Mouse (Mus musculus) kidney, postnatal 0 days (tissue): ENCODE results near the gene Ryr2. TPM values are rescaled to one million over a fixed set of nuclear protein-coding genes. Genes with fewer than 3 reads are reported as not detected.

Source experiments
- ATAC-seq: fragments of 200-750 bp; cut with Nextera tagmentation; replicated peaks from 2 replicates; pipeline ENCODE4 v1.8.0; 2017; ENCODE audit warnings: low read depth, moderate number of reproducible peaks, moderate TSS enrichment, moderate library complexity; ENCODE audit not compliant: low FRiP score
- DNase-seq: peaks from one replicate; pipeline ENCODE4 v3.0.0-alpha.2; 2016; ENCODE audit warnings: low spot score
- H3K27ac ChIP-seq: fragments of 300-500 bp; sonication (generic); 2 replicates; pipeline ENCODE4 v1.5.1; 2014; ENCODE audit warnings: mild to moderate bottlenecking
- H3K27me3 ChIP-seq: fragments of 300-500 bp; sonication (generic); 2 replicates; pipeline ENCODE4 v1.6.1; 2014; ENCODE audit warnings: low read length, mixed read lengths; ENCODE audit not compliant: insufficient read depth
- H3K36me3 ChIP-seq: fragments of 300-500 bp; sonication (generic); 2 replicates; pipeline ENCODE4 v1.6.1; 2014; ENCODE audit warnings: low read length, mixed read lengths; ENCODE audit not compliant: insufficient read depth
- H3K4me1 ChIP-seq: fragments of 300-500 bp; sonication (generic); replicated peaks from 2 replicates; pipeline ENCODE4 v1.6.1; 2014; ENCODE audit warnings: antibody characterized with exemption, low read length, mixed read lengths; ENCODE audit not compliant: insufficient read depth
- H3K4me2 ChIP-seq: fragments of 300-500 bp; sonication (generic); 2 replicates; pipeline ENCODE4 v1.6.1; 2014; ENCODE audit warnings: mild to moderate bottlenecking, low read length, moderate library complexity, mixed read lengths
- H3K4me3 ChIP-seq: fragments of 300-500 bp; sonication (generic); replicated peaks from 2 replicates; pipeline ENCODE4 v1.5.1; 2014; ENCODE audit warnings: low read depth, low read length
- H3K9ac ChIP-seq: fragments of 300-500 bp; sonication (generic); 2 replicates; pipeline ENCODE4 v1.6.1; 2014; ENCODE audit warnings: low read depth, low read length
- H3K9me3 ChIP-seq: fragments of 300-500 bp; sonication (generic); replicated peaks from 2 replicates; pipeline ENCODE4 v1.6.1; 2016; ENCODE audit warnings: low read length, inconsistent platforms, mixed read lengths
- CTCF ChIP-seq: IDR thresholded peaks from 2 replicates; pipeline ENCODE4 v1.5.1; 2016; ENCODE audit warnings: antibody characterized with exemption, low read depth, mild to moderate bottlenecking, moderate library complexity
- WGBS: fragments of 180-500 bp; shearing (Covaris S2); extraction: QIAGEN DNeasy Blood & Tissue Kit; methylation state at CpG from one replicate; pipeline ENCODE4 v1.1.7; 2014; 5-methylcytosine and 5-hydroxymethylcytosine counted together
- polyA plus RNA-seq: library from polyadenylated mRNA; unstranded; fragments of >200 nt; fragmentation: Nextera tagmentation; extraction: Ambion mirVana; gene quantifications from 2 replicates; pipeline ENCODE4 v1.2.1, GENCODE M21; 2015

The Ryr2 gene
- polyA plus RNA-seq, 1 experiment from 2014 or later = 0.09 TPM

DNA sequence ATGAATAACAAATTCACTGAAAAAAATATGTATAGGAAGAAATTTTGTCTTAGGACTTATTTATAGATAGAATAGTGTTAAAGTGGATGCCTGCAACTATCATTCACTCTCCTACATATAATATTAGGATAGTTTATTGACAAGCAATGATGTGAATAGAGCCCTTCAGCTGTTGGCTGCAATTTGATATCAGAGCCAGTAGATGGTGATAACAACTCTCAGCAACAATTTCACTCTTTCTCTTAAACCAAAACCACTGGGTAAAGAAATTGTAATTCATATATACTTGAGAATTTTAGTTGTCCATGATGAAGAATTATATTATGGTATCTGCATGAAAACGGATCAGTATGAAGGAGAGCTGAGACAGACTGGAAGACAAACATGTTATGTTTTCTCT lies 236.8 kb downstream of the Ryr2 start:
- DNase-seq (no peak), ATAC-seq (no peak)
- WGBS = 80% methylated on average over 1 of the region's 1 CpGs
- TF ChIP-seq CTCF = no peak
- Histone ChIP-seq H3K4me1 (no peaks in the 10 kb centered on the region), H3K9me3 (no peaks in the 10 kb centered on the region), H3K4me3 (no peak overlapping the region), H3K9ac (no peak overlapping the region), H3K36me3 (no peaks in the 10 kb centered on the region), H3K27me3 (no peaks in the 10 kb centered on the region), H3K4me2 (no peak overlapping the region), H3K27ac (no peak overlapping the region)

DNA sequence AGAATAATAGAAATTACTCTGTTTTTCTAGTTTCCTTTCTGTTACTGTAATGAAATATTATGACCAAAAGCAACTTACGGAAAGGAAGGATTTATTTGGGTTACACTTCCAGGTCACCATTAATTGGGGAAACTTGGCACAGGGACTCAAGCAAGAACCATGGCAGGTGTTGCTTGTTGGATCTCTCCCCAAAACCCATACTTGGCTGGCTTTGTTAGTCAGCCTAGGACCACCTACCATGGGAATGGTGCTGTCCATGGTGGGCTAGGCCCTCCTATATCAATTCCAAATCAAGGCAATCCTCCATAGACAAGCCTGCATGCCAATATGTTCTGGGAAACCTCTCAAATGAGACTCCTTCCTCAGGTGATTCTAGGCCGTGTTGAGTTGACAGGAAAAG lies 237.3 kb downstream of the Ryr2 start:
- no peaks in the 10 kb centered on the region for H3K36me3 ChIP-seq
- H3K4me3 ChIP-seq = no peak overlapping the region
- no peaks in the 10 kb centered on the region for H3K27me3 ChIP-seq
- H3K9me3 ChIP-seq = no peaks in the 10 kb centered on the region
- ATAC-seq = no peak
- no peaks in the 10 kb centered on the region for H3K4me1 ChIP-seq
- no peak overlapping the region for H3K27ac ChIP-seq
- no peak for DNase-seq
- no peak for TF ChIP-seq CTCF
- WGBS = 68% methylated on average over 2 of the region's 2 CpGs
- no peak overlapping the region for H3K9ac ChIP-seq
- H3K4me2 ChIP-seq = no peak overlapping the region

DNA sequence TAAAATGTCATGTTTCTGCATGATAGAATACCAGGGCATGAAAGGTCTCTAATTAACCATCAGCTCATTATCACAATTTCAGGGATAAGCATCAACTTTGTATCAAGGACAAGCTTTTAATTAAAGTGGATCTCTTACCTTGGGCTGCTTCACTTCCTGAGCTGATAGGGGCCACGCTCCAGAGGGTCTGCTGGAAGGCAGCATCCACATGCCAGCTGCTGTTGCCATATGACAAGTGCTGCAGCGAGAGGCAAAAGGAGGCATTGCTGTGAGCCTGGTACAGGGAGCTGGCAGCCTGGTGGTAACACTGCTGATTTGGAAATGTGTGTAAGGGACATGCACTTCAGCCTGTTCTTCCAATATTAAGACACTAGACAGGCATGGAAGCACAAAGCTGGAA lies 237.8 kb downstream of the Ryr2 start:
- 80% methylated on average over 2 of the region's 2 CpGs for WGBS
- no peak overlapping the region for H3K4me2 ChIP-seq
- no peak overlapping the region for H3K27ac ChIP-seq
- no peaks in the 10 kb centered on the region for H3K36me3 ChIP-seq
- no peak overlapping the region for H3K4me3 ChIP-seq
- no peaks in the 10 kb centered on the region for H3K27me3 ChIP-seq
- DNase-seq (no peak), ATAC-seq (no peak)
- TF ChIP-seq CTCF = no peak
- no peaks in the 10 kb centered on the region for H3K9me3 ChIP-seq
- H3K9ac ChIP-seq = no peak overlapping the region
- no peaks in the 10 kb centered on the region for H3K4me1 ChIP-seq

DNA sequence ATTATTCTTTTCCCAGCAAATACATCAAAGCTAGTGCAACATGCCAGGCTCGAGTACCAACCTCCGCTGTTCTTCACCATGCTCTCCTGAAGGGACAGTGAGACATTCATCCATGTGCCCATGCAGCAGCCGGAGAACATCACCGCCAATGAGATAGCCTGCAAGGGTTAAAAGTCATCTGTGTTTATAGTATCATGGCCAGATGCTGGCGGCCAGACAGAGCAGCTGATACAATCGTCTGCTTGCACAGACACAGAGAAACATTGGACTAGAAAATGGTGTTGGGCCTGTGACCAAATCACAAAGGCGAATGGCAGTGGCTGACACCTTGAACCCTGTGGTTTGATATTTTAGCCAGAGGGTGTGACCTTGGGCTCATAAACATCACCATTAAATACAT lies 238.7 kb downstream of the Ryr2 start:
- H3K4me2 ChIP-seq = no peak overlapping the region
- no peaks in the 10 kb centered on the region for H3K36me3 ChIP-seq
- no peaks in the 10 kb centered on the region for H3K4me1 ChIP-seq
- no peak overlapping the region for H3K9ac ChIP-seq
- TF ChIP-seq CTCF = no peak
- no peak overlapping the region for H3K4me3 ChIP-seq
- H3K9me3 ChIP-seq = no peaks in the 10 kb centered on the region
- DNase-seq (no peak), ATAC-seq (no peak)
- no peak overlapping the region for H3K27ac ChIP-seq
- WGBS = 59% methylated on average over 7 of the region's 7 CpGs
- H3K27me3 ChIP-seq = no peaks in the 10 kb centered on the region

DNA sequence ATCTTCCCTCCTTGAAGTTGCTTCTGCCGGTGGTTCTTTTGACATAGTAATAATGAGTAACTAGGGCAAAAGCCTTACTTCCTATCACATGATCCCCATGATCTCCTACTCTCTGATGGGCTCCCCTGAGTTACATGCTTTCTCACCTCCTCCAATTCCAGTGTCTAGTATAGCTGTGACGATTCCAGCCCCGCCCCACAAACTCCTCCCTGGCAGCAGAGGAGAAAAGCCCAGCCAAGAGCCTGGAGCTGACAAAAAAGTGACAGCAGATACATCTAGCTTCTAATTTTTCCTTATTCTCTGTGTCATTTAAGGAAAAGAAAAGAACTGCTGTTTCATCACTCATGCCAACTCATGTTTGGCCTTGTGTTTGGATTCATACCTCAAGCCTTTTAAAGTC lies 241.5 kb downstream of the Ryr2 start:
- H3K27ac ChIP-seq = no peak overlapping the region
- no peak for ATAC-seq
- H3K27me3 ChIP-seq = no peaks in the 10 kb centered on the region
- no peak overlapping the region for H3K9ac ChIP-seq
- 79% methylated on average over 3 of the region's 3 CpGs for WGBS
- no peak for DNase-seq
- no peak for TF ChIP-seq CTCF
- H3K4me3 ChIP-seq = no peak overlapping the region
- no peak overlapping the region for H3K4me2 ChIP-seq
- no peaks in the 10 kb centered on the region for H3K4me1 ChIP-seq
- H3K36me3 ChIP-seq = no peaks in the 10 kb centered on the region
- H3K9me3 ChIP-seq = no peaks in the 10 kb centered on the region

DNA sequence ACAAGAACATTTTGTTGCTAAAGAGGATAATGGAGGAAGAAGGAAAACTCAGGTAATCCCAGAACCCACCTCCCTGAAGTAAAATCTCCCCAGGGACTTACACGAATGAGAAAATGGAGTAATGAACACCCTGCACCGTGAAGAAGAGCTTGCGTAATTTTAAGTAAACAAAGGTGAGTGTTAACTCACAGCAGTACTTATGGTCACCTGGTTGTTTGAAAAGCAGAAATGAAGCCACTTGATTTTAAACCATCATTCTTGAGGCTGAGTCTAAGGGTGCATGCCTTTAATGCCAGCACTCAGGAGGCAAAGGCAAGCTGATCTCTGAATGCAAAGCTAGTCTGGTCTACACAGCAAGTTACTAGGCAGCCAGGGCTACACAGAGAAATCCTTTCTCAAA lies 255.1 kb downstream of the Ryr2 start:
- no peak for DNase-seq
- Histone ChIP-seq H3K9me3 (no peaks in the 10 kb centered on the region), H3K27ac (no peak overlapping the region), H3K9ac (no peak overlapping the region), H3K4me1 (no peaks in the 10 kb centered on the region), H3K36me3 (no peaks in the 10 kb centered on the region), H3K4me2 (no peak overlapping the region), H3K27me3 (no peaks in the 10 kb centered on the region), H3K4me3 (no peak overlapping the region)
- no peak for ATAC-seq
- 82% methylated on average over 3 of the region's 3 CpGs for WGBS
- no peak for TF ChIP-seq CTCF

DNA sequence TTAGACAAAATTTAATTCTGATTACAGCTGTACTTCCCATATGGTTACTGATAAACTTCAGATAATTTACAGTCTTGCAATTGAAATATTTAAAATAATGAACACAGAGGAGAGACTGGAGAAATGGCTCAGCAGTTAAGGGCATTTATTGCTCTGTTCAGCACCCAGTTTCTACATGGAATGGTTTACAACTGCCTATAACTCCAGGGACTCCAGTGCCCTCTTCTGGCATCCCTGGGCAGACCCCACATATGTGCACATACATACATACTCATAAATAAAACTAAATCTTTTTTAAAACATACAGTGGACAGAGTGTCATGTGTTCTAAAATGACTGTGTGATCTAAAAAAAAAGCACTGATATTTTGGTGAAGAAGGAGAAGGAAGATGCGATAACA lies 262.9 kb downstream of the Ryr2 start:
- Histone ChIP-seq H3K27me3 (no peaks in the 10 kb centered on the region), H3K4me1 (no peaks in the 10 kb centered on the region), H3K4me3 (no peak overlapping the region), H3K9ac (no peak overlapping the region), H3K27ac (no peak overlapping the region), H3K4me2 (no peak overlapping the region), H3K36me3 (no peaks in the 10 kb centered on the region), H3K9me3 (no peaks in the 10 kb centered on the region)
- no peak for TF ChIP-seq CTCF
- ATAC-seq (no peak), DNase-seq (no peak)
- 100% methylated on average over 1 of the region's 1 CpGs for WGBS
